Mouse (Mus musculus): ENCODE measurements at regions not wholly inside any gene's neighbourhood (a gene's known extent, or its start where the extent isn't known, plus 50 kb on each side); places are given as distances from the start of the nearest gene placed in this dataset.

- Histone ChIP-seq H3K79me2 (ENCODE audit: control insufficient read depth, insufficient read depth) (no peaks in the 10 kb centered on the region), H3K36me3 (ENCODE audit: control insufficient read depth, insufficient read depth) (no peaks in the 10 kb centered on the region), H3K27me3 (ENCODE audit: control insufficient read depth, insufficient read depth, insufficient read length) (no peaks in the 10 kb centered on the region), H3K4me3 (no peak overlapping the region), H3ac (ENCODE audit: control insufficient read depth, insufficient read length) (no peak overlapping the region), H3K4me2 (ENCODE audit: low read depth) (no peak overlapping the region)
- no peak for TF ChIP-seq CEBPB (IDR thresholded peaks at IDR 0.05; ENCODE audit: insufficient read depth, poor library complexity, severe bottlenecking)
These were observed 259.2 kb upstream of the Csf3r start for GRCm38 (mm10) chr4:125765171-125765570.

DNA sequence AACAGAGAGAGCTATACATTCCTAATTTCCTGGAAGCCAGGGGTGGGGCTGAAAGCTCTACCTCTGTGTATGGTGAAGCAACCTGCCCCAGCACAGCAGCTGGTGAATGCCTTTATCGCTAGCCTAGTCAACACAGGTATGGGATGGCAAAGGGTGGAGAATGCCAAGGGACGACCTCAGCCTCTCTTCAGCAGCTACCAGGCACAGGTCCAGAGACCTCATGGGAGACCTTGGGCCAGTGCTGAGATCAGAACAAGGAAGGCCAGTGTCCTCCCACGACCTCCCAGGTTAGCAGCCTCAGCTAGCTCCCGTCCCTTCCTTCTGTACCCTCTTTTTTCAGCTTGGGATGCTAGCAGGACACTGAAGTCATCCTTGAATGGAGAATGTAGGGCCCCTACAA is 247.2 kb upstream of the Csf3r start:
- no peaks in the 10 kb centered on the region for H3K79me2 ChIP-seq (ENCODE audit: control insufficient read depth, insufficient read depth)
- H3K4me3 ChIP-seq: no peak overlapping the region
- no peak overlapping the region for H3ac ChIP-seq (ENCODE audit: control insufficient read depth, insufficient read length)
- H3K27me3 ChIP-seq (ENCODE audit: control insufficient read depth, insufficient read depth, insufficient read length): no peaks in the 10 kb centered on the region
- TF ChIP-seq MYOD1 (IDR thresholded peaks at IDR 0.05; ENCODE audit: control insufficient read depth in 1 of 3, insufficient read length in 2 of 3, low read depth in 2 of 3): no peak
- TF ChIP-seq MAX (IDR thresholded peaks at IDR 0.05; ENCODE audit: low read depth): no peak
- no peak for TF ChIP-seq CEBPB (IDR thresholded peaks at IDR 0.05; ENCODE audit: insufficient read depth, poor library complexity, severe bottlenecking)
- TF ChIP-seq MYOG (IDR thresholded peaks at IDR 0.05; ENCODE audit: control insufficient read depth in 1 of 3, insufficient read depth in 1 of 3, insufficient read length in 2 of 3, low read depth in 2 of 3): no peak
- TF ChIP-seq SRF (IDR thresholded peaks at IDR 0.05; ENCODE audit: control insufficient read depth, insufficient read length, low read depth): no peak
- no peak for TF ChIP-seq TCF12 (IDR thresholded peaks at IDR 0.05; ENCODE audit: insufficient read depth, poor library complexity, severe bottlenecking)
- no peak for TF ChIP-seq USF1 (IDR thresholded peaks at IDR 0.05; ENCODE audit: low read depth)
- no peak for TF ChIP-seq REST (IDR thresholded peaks at IDR 0.05; ENCODE audit: insufficient read depth, insufficient read length)
- TF ChIP-seq E2F4 (IDR thresholded peaks at IDR 0.05; ENCODE audit: insufficient read depth): no peak
- TF ChIP-seq POLR2AphosphoS2 (IDR thresholded peaks at IDR 0.05; ENCODE audit: insufficient read length, low read depth): no peak
- TF ChIP-seq POLR2A (IDR thresholded peaks at IDR 0.05; ENCODE audit: insufficient read length, low read depth): no peak
- no peak for TF ChIP-seq TCF3 (IDR thresholded peaks at IDR 0.05; ENCODE audit: insufficient read length, low read depth)
- no peak overlapping the region for H3K4me2 ChIP-seq (ENCODE audit: low read depth)
- H3K36me3 ChIP-seq (ENCODE audit: control insufficient read depth, insufficient read depth): no peaks in the 10 kb centered on the region

DNA sequence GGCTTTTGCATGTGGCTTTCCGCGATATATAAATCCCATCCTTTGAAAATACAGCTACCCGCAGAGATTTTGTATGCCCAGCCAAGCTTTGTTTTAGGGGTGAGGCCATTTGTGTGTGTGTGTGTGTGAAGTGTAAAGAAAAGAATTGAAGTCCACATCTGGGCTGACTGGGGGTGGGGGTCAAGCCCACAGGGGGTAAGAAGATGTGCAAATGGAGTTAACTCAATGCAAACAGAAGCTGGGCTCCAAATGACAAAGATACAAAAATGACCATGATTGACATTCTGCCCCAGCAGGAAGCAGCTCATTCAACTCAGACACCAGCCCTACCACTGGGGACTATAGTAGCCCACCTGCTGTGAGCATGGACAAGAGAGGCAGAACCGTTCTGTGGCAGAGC is 244.2 kb upstream of the Csf3r start:
- Histone ChIP-seq H3K36me3 (ENCODE audit: control insufficient read depth, insufficient read depth) (no peaks in the 10 kb centered on the region), H3K4me2 (ENCODE audit: low read depth) (no peak overlapping the region), H3K79me2 (ENCODE audit: control insufficient read depth, insufficient read depth) (no peaks in the 10 kb centered on the region), H3K27me3 (ENCODE audit: control insufficient read depth, insufficient read depth, insufficient read length) (no peaks in the 10 kb centered on the region), H3ac (ENCODE audit: control insufficient read depth, insufficient read length) (no peak overlapping the region), H3K4me3 (no peak overlapping the region)
- TF ChIP-seq E2F4 (IDR thresholded peaks at IDR 0.05; ENCODE audit: insufficient read depth): no peak
- TF ChIP-seq MYOG (IDR thresholded peaks at IDR 0.05; ENCODE audit: control insufficient read depth in 1 of 3, insufficient read depth in 1 of 3, insufficient read length in 2 of 3, low read depth in 2 of 3): no peak
- no peak for TF ChIP-seq MYOD1 (IDR thresholded peaks at IDR 0.05; ENCODE audit: control insufficient read depth in 1 of 3, insufficient read length in 2 of 3, low read depth in 2 of 3)

GRCm38 (mm10) chr4:125780921-125781487 is 243.3 kb upstream of the Csf3r start:
- Histone ChIP-seq H3K27me3 (ENCODE audit: control insufficient read depth, insufficient read depth, insufficient read length) (no peaks in the 10 kb centered on the region), H3K4me2 (ENCODE audit: low read depth) (no peak overlapping the region), H3ac (ENCODE audit: control insufficient read depth, insufficient read length) (no peak overlapping the region), H3K4me3 (no peak overlapping the region), H3K36me3 (ENCODE audit: control insufficient read depth, insufficient read depth) (no peaks in the 10 kb centered on the region), H3K79me2 (ENCODE audit: control insufficient read depth, insufficient read depth) (no peaks in the 10 kb centered on the region)
- no peak for TF ChIP-seq MYOG (IDR thresholded peaks at IDR 0.05; ENCODE audit: control insufficient read depth in 1 of 3, insufficient read depth in 1 of 3, insufficient read length in 2 of 3, low read depth in 2 of 3)
- no peak for TF ChIP-seq POLR2AphosphoS2 (IDR thresholded peaks at IDR 0.05; ENCODE audit: insufficient read length, low read depth)

DNA sequence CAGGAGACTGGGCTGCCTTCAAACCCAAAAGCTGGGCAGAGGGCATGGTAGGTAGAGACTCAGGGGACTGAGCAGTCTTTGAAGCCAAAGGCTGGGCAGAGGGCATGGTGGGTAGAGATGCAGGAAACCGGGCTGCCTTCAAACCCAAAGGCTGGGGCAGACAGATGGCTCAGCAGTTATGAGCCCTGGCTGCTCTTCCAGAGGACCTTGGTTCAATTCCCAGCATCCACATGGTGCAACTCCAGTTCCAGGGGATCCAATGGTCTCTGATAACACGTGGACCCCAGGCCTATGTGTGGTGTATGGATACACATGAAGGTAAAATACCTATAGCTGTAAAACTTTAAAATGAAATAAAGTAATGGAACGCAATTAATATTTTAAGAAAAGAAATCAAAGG is 242.0 kb upstream of the Csf3r start:
- Histone ChIP-seq H3K27me3 (ENCODE audit: control insufficient read depth, insufficient read depth, insufficient read length) (no peaks in the 10 kb centered on the region), H3K4me2 (ENCODE audit: low read depth) (no peak overlapping the region)

More for the DNA sequence above, 242.0 kb upstream of the Csf3r start:
- no peaks in the 10 kb centered on the region for H3K36me3 ChIP-seq (ENCODE audit: control insufficient read depth, insufficient read depth)
- no peak for TF ChIP-seq POLR2AphosphoS2 (IDR thresholded peaks at IDR 0.05; ENCODE audit: insufficient read length, low read depth)
- TF ChIP-seq MYOG (IDR thresholded peaks at IDR 0.05; ENCODE audit: control insufficient read depth in 1 of 3, insufficient read depth in 1 of 3, insufficient read length in 2 of 3, low read depth in 2 of 3): no peak
- TF ChIP-seq SRF (IDR thresholded peaks at IDR 0.05; ENCODE audit: control insufficient read depth, insufficient read length, low read depth): no peak
- no peak for TF ChIP-seq MAX (IDR thresholded peaks at IDR 0.05; ENCODE audit: low read depth)
- no peak for TF ChIP-seq TCF12 (IDR thresholded peaks at IDR 0.05; ENCODE audit: insufficient read depth, poor library complexity, severe bottlenecking)
- no peak for TF ChIP-seq E2F4 (IDR thresholded peaks at IDR 0.05; ENCODE audit: insufficient read depth)
- TF ChIP-seq TCF3 (IDR thresholded peaks at IDR 0.05; ENCODE audit: insufficient read length, low read depth): no peak
- no peak for TF ChIP-seq MYOD1 (IDR thresholded peaks at IDR 0.05; ENCODE audit: control insufficient read depth in 1 of 3, insufficient read length in 2 of 3, low read depth in 2 of 3)
- no peak overlapping the region for H3K4me3 ChIP-seq
- H3ac ChIP-seq (ENCODE audit: control insufficient read depth, insufficient read length): no peak overlapping the region
- no peaks in the 10 kb centered on the region for H3K79me2 ChIP-seq (ENCODE audit: control insufficient read depth, insufficient read depth)
